Mouse (Mus musculus): Measurements from ENCODE around the gene Zcchc10. TPM values are rescaled to one million over a fixed set of nuclear protein-coding genes. Genes with fewer than 3 reads are reported as not detected.
"Not testable (repeated sequence)": the region's sequence is repeated elsewhere in the genome, so short reads cannot be mapped to it uniquely, and the experiment has no call there.

Zcchc10 gene
- 10 to 100 TPM in 2 of 4 experiments, 1 to 10 TPM in 2; 9.6 to 17.5 (median 11.0) TPM for total RNA-seq (2022)

GRCm38 (mm10) chr11:53324512-53324968 lies at the start of gene Zcchc10:
Gene Zcchc10 (plus strand): TSS chr11:53324679.
- peak; percentile 79 to 86 for DNase-seq (ENCODE audit: low spot score in 2 of 2)

DNA sequence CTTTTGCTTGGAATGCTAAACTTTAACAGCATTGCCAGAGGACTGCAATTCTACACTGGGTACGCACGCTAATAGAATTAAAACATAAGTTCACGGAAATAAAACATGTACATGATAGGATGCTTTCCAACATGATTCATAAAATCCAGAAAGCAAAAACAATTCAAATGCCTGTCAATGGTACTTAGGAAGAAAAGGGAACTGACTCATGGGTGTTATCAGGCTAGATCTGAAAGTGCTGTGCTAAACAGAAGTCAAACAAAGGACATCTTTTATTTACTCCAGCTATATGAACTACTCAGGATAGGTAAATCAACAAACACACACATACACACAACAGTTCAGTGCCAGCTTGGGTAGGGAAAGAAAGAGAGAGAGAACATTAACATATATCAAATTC lies 49.1 kb upstream of the Zcchc10 start:
- no peak for DNase-seq (ENCODE audit: low spot score in 2 of 2)

DNA sequence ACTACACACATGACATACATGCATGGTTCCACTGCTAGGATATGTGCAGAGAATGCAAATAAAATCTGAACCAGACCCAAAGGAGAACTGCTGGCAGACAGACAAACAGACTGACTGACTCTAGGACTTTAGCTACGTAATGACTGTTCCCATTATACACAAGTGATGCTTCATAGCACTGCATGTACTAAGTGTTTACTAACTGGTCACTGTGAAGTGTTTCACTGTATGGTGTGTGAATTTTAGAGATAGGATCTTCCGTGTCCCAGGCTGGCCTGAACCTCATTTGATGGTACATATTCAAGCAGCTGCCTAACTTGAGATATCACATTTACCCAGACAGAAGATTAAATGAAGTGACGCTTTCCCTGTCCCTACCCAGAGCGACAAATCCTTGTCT lies 46.1 kb upstream of the Zcchc10 start:
- DNase-seq (ENCODE audit: low spot score in 2 of 2), result no peak

DNA sequence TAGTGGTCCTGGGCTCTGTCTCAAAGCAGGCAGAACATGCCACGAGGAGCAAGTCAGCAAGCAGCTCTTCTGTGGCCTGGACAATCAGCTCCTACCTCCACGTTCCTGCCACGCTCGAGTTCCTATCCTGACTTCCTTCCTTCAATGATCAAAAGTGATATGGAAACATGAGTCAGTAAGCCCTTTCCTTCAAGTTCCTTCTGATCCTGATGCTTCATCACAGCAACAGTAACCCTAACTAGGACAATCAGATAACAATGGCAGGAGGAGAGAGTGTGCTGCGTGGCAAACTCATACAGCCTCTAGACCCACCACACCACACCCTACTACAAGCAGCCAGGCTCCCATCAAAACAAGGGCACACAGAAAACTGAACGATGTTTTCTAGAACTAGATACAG lies 38.6 kb upstream of the Zcchc10 start:
- no peak for DNase-seq (ENCODE audit: low spot score in 2 of 2)

DNA sequence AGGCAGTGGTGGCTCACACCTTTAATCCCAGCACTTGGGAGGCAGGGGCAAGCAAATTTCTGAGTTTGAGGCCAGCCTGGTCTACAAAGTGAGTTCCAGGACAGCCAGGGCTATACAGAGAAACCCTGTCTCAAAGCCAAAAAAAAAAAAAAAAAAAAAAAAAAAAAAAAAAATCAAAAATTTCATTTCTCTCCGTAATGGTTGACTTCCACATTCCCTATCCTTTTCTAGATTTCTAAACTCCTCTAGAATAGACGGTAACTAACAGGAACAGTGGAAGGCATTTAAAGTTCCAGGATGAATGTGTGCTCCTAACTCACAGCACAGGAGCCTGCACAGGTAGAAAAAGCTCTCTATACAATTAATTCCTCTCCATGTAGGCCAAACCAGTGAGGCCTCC lies 34.3 kb upstream of the Zcchc10 start:
- DNase-seq (ENCODE audit: low spot score in 2 of 2), result not testable (repeated sequence)

- DNase-seq (ENCODE audit: low spot score in 2 of 2), result no peak
These were observed 33.6 kb upstream of the Zcchc10 start for GRCm38 (mm10) chr11:53290871-53291270.

DNA sequence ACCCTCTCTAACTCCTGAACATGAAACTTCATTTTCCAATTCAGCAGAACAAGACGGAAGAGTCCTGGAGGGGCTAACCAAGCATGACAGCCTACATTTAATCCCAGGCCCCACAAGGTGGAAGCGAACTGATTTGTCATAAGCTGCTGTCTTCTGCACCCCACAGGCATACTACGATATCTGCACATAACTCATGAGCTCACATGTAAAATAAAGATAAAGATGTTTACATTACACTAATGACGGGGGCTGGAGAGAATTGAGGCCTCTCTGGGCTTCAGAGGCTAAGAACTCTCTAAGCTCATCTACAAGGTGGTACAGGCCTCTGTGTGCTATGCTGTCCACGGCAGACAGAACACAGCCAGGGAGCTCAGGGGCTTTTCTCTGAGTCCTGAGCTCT lies 30.0 kb upstream of the Zcchc10 start:
- no peak for DNase-seq (ENCODE audit: low spot score in 2 of 2)

DNA sequence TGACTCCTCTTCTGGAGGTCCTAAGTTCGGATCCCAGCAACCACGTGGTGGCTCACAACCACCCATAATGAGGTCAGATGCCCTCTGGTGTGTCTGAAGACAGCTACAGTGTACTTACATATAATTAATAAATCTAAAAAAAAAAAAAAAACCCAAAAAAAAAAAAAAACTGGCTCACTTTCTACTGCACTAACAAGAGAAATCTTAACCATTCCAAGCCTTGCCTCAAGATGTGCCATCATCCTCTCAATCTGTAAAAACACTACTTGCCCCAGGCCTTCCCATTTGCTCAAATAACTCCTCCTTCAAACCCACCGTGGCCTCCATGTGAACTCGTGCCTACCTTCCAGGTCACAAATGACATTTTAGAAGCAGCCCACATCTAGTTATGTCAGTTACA lies 27.6 kb upstream of the Zcchc10 start:
- no peak for DNase-seq (ENCODE audit: low spot score in 2 of 2)

DNA sequence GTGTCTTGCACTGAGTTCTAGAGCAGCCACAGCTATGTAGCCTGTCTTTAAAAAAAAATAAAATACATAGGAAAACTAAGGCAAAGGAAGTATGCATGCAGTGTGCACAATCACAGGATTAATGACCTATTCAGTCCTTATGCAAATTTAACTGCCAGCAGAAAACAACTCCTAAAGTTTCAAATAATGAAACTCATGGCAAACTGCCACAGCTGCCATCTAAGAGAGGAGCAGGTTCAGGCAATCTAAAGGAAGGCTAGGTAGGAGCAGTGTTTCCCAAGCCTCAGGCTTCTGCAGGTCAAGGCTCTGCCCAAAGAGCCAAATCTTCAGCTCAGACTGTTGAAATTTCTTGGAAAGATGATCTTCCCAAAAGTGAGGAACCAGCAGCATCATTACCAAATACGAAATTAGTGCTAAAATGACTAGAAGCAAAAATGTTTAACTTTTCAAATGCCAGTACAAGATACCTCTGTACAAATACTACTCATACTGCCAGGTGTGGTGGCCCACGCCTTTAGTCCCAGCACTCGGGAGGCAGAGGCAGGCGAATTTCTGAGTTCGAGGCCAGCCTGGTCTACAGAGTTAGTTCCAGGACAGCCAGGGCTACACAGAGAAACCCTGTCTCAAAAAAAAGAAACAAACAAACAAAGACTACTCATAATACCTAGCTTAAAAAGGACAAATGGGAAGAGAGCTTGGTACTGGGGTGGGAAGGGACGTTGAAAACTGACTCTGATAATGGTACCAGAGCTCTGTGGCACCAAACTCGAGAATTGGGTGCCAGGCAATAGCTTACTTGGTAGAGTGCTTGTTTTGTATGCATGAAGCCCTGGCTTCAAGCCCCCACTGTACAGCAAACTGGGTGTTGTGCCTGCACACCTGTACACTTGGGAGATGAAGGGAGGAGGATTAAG lies 26.3 kb upstream of the Zcchc10 start:
- no peak for DNase-seq (ENCODE audit: low spot score in 2 of 2)

GRCm38 (mm10) chr11:53299551-53300329 lies 24.7 kb upstream of the Zcchc10 start:
- peak in 1 of 2 experiments; percentile 26 for DNase-seq (ENCODE audit: low spot score in 2 of 2)

DNA sequence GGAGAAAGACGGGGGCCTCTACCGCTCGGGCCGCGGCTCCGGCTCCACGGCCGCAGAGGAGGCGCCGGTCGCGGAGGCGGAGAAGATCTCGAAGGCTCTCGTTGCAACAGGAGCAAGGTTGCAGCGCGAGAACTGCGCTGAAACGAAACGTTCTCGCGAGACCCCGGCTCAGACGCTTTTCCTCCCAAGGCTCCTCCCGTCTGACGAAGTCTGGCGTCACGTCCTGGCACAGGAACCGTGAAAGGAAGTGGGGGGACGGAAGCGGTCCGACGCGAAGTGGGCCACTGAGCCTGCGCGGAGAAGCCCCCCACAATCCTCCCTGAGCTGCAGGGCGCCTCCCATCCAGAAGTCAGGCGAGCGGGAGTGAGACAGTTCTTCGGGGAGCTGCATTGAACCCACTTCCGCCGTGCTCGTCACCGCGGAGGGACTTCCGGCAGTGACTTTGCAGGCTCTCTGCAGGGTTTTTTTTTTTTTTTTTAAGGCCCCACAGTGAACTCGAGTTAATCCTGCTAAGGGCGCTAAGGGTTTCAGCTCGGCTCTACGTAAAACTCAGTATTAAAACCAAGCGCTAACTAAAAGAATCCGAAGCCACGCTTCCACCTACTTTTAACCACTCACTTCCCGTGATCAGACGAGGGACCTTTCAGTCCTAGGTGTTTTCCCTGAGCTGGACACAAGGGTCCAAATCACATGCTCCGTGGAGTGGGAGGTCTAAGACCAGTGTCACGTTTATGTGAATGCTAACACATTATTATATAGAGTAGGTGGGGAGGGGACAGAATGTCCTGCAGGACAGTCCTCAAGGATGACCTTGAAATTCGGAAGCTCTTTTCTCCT lies 23.9 kb upstream of the Zcchc10 start, which contains the start of gene Hspa4:
TSS of gene Hspa4 (minus strand) at position 128 of the 837 bp plus-strand sequence.
- DNase-seq (ENCODE audit: low spot score in 2 of 2), result peak; percentile 98

- DNase-seq (ENCODE audit: low spot score in 2 of 2), result no peak
These were observed 23.3 kb upstream of the Zcchc10 start for GRCm38 (mm10) chr11:53301167-53301515.

DNA sequence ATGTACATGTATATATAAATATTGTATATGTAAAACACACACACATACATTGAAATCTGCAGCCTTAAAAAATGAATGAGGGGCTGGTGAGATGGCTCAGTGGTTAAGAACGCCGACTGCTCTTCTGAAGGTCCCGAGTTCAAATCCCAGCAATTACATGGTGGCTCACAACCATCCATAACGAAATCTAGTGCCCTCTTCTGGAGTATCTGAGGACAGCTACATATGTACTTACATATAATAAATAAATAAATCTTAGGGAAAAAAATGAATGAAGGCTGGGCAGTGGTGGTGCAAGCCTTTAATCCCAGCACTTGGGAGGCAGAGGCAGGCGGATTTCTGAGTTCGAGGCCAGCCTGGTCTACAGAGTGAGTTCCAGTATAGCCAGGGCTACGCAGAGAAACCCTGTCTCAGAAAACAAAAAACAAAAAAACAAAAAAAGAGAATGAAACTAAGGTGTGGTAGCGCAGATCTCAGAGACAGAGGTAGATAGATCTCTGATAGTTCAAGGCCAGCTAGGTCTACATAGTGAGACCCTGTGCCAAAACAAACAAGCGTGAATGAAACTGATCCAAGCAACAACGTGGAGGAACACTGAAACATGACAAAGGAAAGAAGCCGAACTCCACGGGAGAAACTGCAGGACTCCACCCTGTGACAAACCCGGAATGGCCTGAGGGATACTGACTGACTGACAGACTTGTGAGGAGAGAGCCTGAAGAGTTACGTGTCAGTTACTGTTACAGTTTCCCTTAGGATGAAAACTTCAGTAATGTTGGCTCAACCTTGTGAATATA lies 20.2 kb upstream of the Zcchc10 start:
- no peak for DNase-seq (ENCODE audit: low spot score in 2 of 2)

GRCm38 (mm10) chr11:53306965-53307364 lies 17.5 kb upstream of the Zcchc10 start:
- no peak for DNase-seq (ENCODE audit: low spot score in 2 of 2)

GRCm38 (mm10) chr11:53307558-53308065 lies 16.9 kb upstream of the Zcchc10 start:
- no peak for DNase-seq (ENCODE audit: low spot score in 2 of 2)

- DNase-seq (ENCODE audit: low spot score in 2 of 2), result no peak
These were observed 16.1 kb upstream of the Zcchc10 start for GRCm38 (mm10) chr11:53308251-53308864.

- DNase-seq (ENCODE audit: low spot score in 2 of 2), result no peak
These were observed 15.6 kb upstream of the Zcchc10 start for GRCm38 (mm10) chr11:53308884-53309310.

- DNase-seq (ENCODE audit: low spot score in 2 of 2), result no peak
These were observed 13.1 kb upstream of the Zcchc10 start for GRCm38 (mm10) chr11:53311385-53311784.

DNA sequence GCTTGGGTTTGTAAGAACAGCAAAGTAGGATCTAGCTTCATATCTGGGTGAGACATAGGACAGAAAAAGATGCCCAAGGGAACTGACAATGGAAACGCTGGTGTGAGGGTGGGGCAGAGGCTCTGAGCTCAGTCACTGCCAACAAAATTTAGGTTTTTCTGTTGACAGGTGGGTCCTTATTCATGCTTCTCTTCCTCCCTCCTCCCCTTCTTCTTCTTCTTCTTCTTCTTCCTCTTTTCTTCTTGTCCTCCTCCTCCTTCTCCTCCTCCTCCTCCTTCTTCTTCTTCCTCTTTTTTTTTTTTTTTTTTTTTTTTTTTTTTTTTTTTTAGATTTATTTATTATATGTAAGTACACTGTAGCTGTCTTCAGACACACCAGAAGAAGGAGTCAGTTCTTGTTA lies 11.7 kb upstream of the Zcchc10 start:
- DNase-seq (ENCODE audit: low spot score in 2 of 2), result not testable (repeated sequence)

DNA sequence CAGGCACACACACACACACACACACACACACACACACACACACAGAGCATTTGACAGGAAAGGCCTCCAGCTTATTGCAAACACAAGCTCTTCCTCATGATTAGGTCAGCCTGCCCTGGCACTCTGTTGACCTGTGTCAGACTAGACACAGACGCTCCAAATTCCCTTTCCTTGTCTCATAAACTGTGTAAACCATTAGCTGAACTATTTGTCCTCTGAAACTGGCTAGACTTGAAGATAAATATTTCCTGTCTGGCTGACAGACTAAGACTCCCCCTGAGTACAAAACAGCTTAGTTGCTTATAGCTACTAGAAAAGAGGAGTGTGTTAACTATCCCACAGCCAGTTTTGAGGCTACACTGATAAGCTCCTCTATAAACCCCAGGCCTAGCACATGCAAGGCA lies 9.7 kb upstream of the Zcchc10 start:
- DNase-seq (ENCODE audit: low spot score in 2 of 2), result no peak
